Mouse (Mus musculus) MEL (cell line): ENCODE results near the gene P4ha1. TPM values are rescaled to one million over a fixed set of nuclear protein-coding genes. Genes with fewer than 3 reads are reported as not detected.

Source experiments
- DNase-seq: peaks from one replicate; pipeline ENCODE4 v3.0.0; 2011; ENCODE audit warnings: low read depth, low spot score
- H3K27ac ChIP-seq: 2 replicates; pipeline ENCODE4 v1.5.1; 2012; ENCODE audit warnings: low read depth, mild to moderate bottlenecking, control low read depth, low read length, moderate library complexity; ENCODE audit not compliant: control insufficient read depth
- H3K27me3 ChIP-seq, 2 experiments: fragments of 150-350 bp in 1 of 2; sonication (generic) in 1 of 2; 2 replicates each; pipeline ENCODE4 v1.6.1; 2012; ENCODE audit warnings: low read length in 2 of 2, mild to moderate bottlenecking in 2 of 2, improper control_type of control experiment in 1 of 2, moderate library complexity in 1 of 2; ENCODE audit not compliant: insufficient read depth in 2 of 2, control insufficient read depth in 1 of 2
- H3K36me3 ChIP-seq, 2 experiments: 2 replicates each; pipeline ENCODE4 v1.6.1; 2012 to 2014; ENCODE audit warnings: low read length in 2 of 2, improper control_type of control experiment in 1 of 2, inconsistent platforms in 1 of 2, mild to moderate bottlenecking in 1 of 2; ENCODE audit not compliant: insufficient read depth in 2 of 2, control insufficient read depth in 1 of 2
- H3K4me1 ChIP-seq, 2 experiments: fragments of 150-350 bp in 1 of 2; sonication (generic) in 1 of 2; 2 replicates each; pipeline ENCODE4 v1.6.1; 2012; ENCODE audit warnings: low read length in 2 of 2, improper control_type of control experiment in 1 of 2, mild to moderate bottlenecking in 1 of 2; ENCODE audit not compliant: insufficient read depth in 2 of 2, control insufficient read depth in 1 of 2
- H3K4me3 ChIP-seq, 2 experiments: fragments of 150-350 bp in 1 of 2; sonication (generic) in 1 of 2; 2 replicates each; pipeline ENCODE4 v1.5.1; 2012; ENCODE audit warnings: low read depth in 2 of 2, low read length in 2 of 2, mild to moderate bottlenecking in 2 of 2, moderate library complexity in 2 of 2, control low read depth in 1 of 2, improper control_type of control experiment in 1 of 2; ENCODE audit not compliant: control insufficient read depth in 1 of 2, insufficient read depth in 1 of 2
- H3K79me2 ChIP-seq: 2 replicates; pipeline ENCODE4 v1.6.1; 2012; ENCODE audit warnings: mild to moderate bottlenecking, low read length, moderate library complexity; ENCODE audit not compliant: control insufficient read depth, poor library complexity, insufficient read depth
- H3K9ac ChIP-seq: 2 replicates; pipeline ENCODE4 v1.6.1; 2012; ENCODE audit warnings: low read depth, mild to moderate bottlenecking, control low read depth, low read length, moderate library complexity; ENCODE audit not compliant: control insufficient read depth, poor library complexity, severe bottlenecking
- H3K9me3 ChIP-seq: fragments of 150-350 bp; sonication (generic); replicated peaks from 2 replicates; pipeline ENCODE4 v1.6.1; 2012; ENCODE audit warnings: mild to moderate bottlenecking, low read length, improper control_type of control experiment, moderate library complexity; ENCODE audit not compliant: insufficient read depth
- BHLHE40 ChIP-seq: IDR thresholded peaks from 2 replicates; pipeline ENCODE4 v1.6.1; 2012; ENCODE audit warnings: low read depth, mild to moderate bottlenecking, inconsistent platforms, low read length, improper control_type of control experiment, borderline replicate concordance
- CHD2 ChIP-seq: IDR thresholded peaks from 2 replicates; pipeline ENCODE4 v1.6.1; 2011; ENCODE audit warnings: low read length, improper control_type of control experiment
- CTCF ChIP-seq, 3 experiments: IDR thresholded peaks in 2 of 3; conservative IDR thresholded peaks in 1 of 3; 2 replicates each; pipeline ENCODE4 v1.5.1; 2011 to 2012; ENCODE audit warnings: low read length in 3 of 3, low read depth in 2 of 3, mild to moderate bottlenecking in 2 of 3, improper control_type of control experiment in 1 of 3, inconsistent platforms in 1 of 3, mixed read lengths in 1 of 3, moderate library complexity in 1 of 3; ENCODE audit not compliant: control insufficient read depth in 1 of 3, insufficient read depth in 1 of 3, poor library complexity in 1 of 3, severe bottlenecking in 1 of 3
- EP300 ChIP-seq, 2 experiments: IDR thresholded peaks; 2 replicates each; pipeline ENCODE4 v1.6.1; 2011; ENCODE audit warnings: improper control_type of control experiment in 2 of 2, low read length in 2 of 2, low read depth in 1 of 2, mild to moderate bottlenecking in 1 of 2
- ETS1 ChIP-seq: IDR thresholded peaks from 2 replicates; pipeline ENCODE4 v1.6.1; 2012; ENCODE audit warnings: low read depth, mild to moderate bottlenecking, inconsistent platforms, low read length, improper control_type of control experiment, moderate library complexity
- GABPA ChIP-seq: IDR thresholded peaks from 2 replicates; pipeline ENCODE4 v1.6.1; 2012; ENCODE audit warnings: low read depth, mild to moderate bottlenecking, inconsistent platforms, low read length, improper control_type of control experiment, moderate library complexity
- HCFC1 ChIP-seq: IDR thresholded peaks from 2 replicates; pipeline ENCODE4 v1.6.1; 2012; ENCODE audit warnings: low read depth, mild to moderate bottlenecking, inconsistent platforms, low read length, improper control_type of control experiment, moderate library complexity
- JUND ChIP-seq: IDR thresholded peaks from 2 replicates; pipeline ENCODE4 v1.6.1; 2011; ENCODE audit warnings: low read depth, mild to moderate bottlenecking, improper control_type of control experiment, low read length
- KAT2A ChIP-seq: conservative IDR thresholded peaks from 2 replicates; pipeline ENCODE4 v1.6.1; 2012; ENCODE audit warnings: low read depth, low read length, improper control_type of control experiment, inconsistent platforms
- MAFK ChIP-seq: IDR thresholded peaks from 2 replicates; pipeline ENCODE4 v1.6.1; 2011; ENCODE audit warnings: low read depth, mild to moderate bottlenecking, low read length, improper control_type of control experiment, borderline replicate concordance
- MAZ ChIP-seq: IDR thresholded peaks from 2 replicates; pipeline ENCODE4 v1.6.1; 2012; ENCODE audit warnings: low read depth, mild to moderate bottlenecking, inconsistent platforms, low read length, improper control_type of control experiment
- MEF2A ChIP-seq: IDR thresholded peaks from 2 replicates; pipeline ENCODE4 v1.6.1; 2014; ENCODE audit warnings: low read depth, mild to moderate bottlenecking, inconsistent platforms, low read length, improper control_type of control experiment; ENCODE audit not compliant: poor library complexity, insufficient replicate concordance, severe bottlenecking; ENCODE audit errors: extremely low read depth
- MXI1 ChIP-seq: IDR thresholded peaks from 2 replicates; pipeline ENCODE4 v1.6.1; 2011; ENCODE audit warnings: mild to moderate bottlenecking, low read depth, low read length, improper control_type of control experiment
- MYB ChIP-seq: IDR thresholded peaks from 2 replicates; pipeline ENCODE4 v1.6.1; 2011; ENCODE audit warnings: mild to moderate bottlenecking, low read depth, low read length, improper control_type of control experiment
- MYC ChIP-seq: IDR thresholded peaks from 2 replicates; pipeline ENCODE4 v1.6.1; 2011; ENCODE audit warnings: low read depth, mild to moderate bottlenecking, low read length, improper control_type of control experiment, moderate library complexity
- NELFE ChIP-seq: IDR thresholded peaks from 2 replicates; pipeline ENCODE4 v1.6.1; 2011; ENCODE audit warnings: low read depth, low read length, improper control_type of control experiment
- NRF1 ChIP-seq: IDR thresholded peaks from 2 replicates; pipeline ENCODE4 v1.6.1; 2014; ENCODE audit warnings: low read depth, mild to moderate bottlenecking, inconsistent platforms, low read length, improper control_type of control experiment, moderate library complexity; ENCODE audit not compliant: poor library complexity, insufficient read depth, severe bottlenecking
- POLR2AphosphoS5 ChIP-seq: IDR thresholded peaks from 2 replicates; pipeline ENCODE4 v1.6.1; 2012; ENCODE audit warnings: low read depth, borderline replicate concordance, mild to moderate bottlenecking, inconsistent platforms, low read length, moderate library complexity, mixed read lengths
- RAD21 ChIP-seq: IDR thresholded peaks from 2 replicates; pipeline ENCODE4 v1.6.1; 2011; ENCODE audit warnings: mild to moderate bottlenecking, low read depth, low read length, improper control_type of control experiment
- RCOR1 ChIP-seq: IDR thresholded peaks from 2 replicates; pipeline ENCODE4 v1.6.1; 2012; ENCODE audit warnings: low read depth, mild to moderate bottlenecking, inconsistent platforms, low read length, improper control_type of control experiment
- SIN3A ChIP-seq: IDR thresholded peaks from 2 replicates; pipeline ENCODE4 v1.6.1; 2012; ENCODE audit warnings: low read length, improper control_type of control experiment, inconsistent platforms
- SMC3 ChIP-seq: IDR thresholded peaks from 2 replicates; pipeline ENCODE4 v1.6.1; 2011; ENCODE audit warnings: low read depth, low read length, improper control_type of control experiment
- TAL1 ChIP-seq: IDR thresholded peaks from 2 replicates; pipeline ENCODE4 v1.6.1; 2012; ENCODE audit warnings: mild to moderate bottlenecking, inconsistent platforms, low read length, moderate library complexity, mixed read lengths
- TCF12 ChIP-seq: IDR thresholded peaks from 2 replicates; pipeline ENCODE4 v1.6.1; 2014; ENCODE audit warnings: low read depth, mild to moderate bottlenecking, inconsistent platforms, low read length, improper control_type of control experiment, moderate library complexity
- UBTF ChIP-seq: IDR thresholded peaks from 2 replicates; pipeline ENCODE4 v1.6.1; 2012; ENCODE audit warnings: low read depth, mild to moderate bottlenecking, inconsistent platforms, low read length, improper control_type of control experiment, moderate library complexity, borderline replicate concordance; ENCODE audit not compliant: insufficient read depth
- USF1 ChIP-seq: IDR thresholded peaks from 2 replicates; pipeline ENCODE4 v1.6.1; 2014; ENCODE audit warnings: low read depth, mild to moderate bottlenecking, inconsistent platforms, low read length, improper control_type of control experiment, moderate library complexity
- USF2 ChIP-seq, 2 experiments: IDR thresholded peaks; 2 replicates each; pipeline ENCODE4 v1.6.1; 2011 to 2012; ENCODE audit warnings: improper control_type of control experiment in 2 of 2, low read length in 2 of 2, borderline replicate concordance in 1 of 2, inconsistent platforms in 1 of 2, low read depth in 1 of 2, mild to moderate bottlenecking in 1 of 2; ENCODE audit not compliant: insufficient read depth in 1 of 2
- ZC3H11A ChIP-seq: IDR thresholded peaks from 2 replicates; pipeline ENCODE4 v1.6.1; 2012; ENCODE audit warnings: low read depth, mild to moderate bottlenecking, inconsistent platforms, low read length, improper control_type of control experiment
- ZKSCAN1 ChIP-seq: IDR thresholded peaks from 2 replicates; pipeline ENCODE4 v1.6.1; 2012; ENCODE audit warnings: low read depth, mild to moderate bottlenecking, inconsistent platforms, low read length, improper control_type of control experiment, moderate library complexity
- ZMIZ1 ChIP-seq: IDR thresholded peaks from 2 replicates; pipeline ENCODE4 v1.6.1; 2012; ENCODE audit warnings: low read depth, mild to moderate bottlenecking, inconsistent platforms, low read length, improper control_type of control experiment, moderate library complexity
- polyA plus RNA-seq, 2 experiments: library from polyadenylated mRNA; stranded (reverse) in 1 of 2; unstranded in 1 of 2; fragments of >175 nt in 1 of 2; fragments of >200 nt in 1 of 2; gene quantifications; 2 replicates each; pipeline versions ENCODE4 v1.2.1 to v1.2.4; 2012; ENCODE audit warnings: low replicate concordance in 2 of 2, low read depth in 1 of 2; ENCODE audit not compliant: insufficient read length in 2 of 2, insufficient read depth in 1 of 2, missing spikeins in 1 of 2
- total RNA-seq: library from RNA; depleted of rRNA; stranded (reverse); fragments of 300-350 nt; gene quantifications from 2 replicates; pipeline ENCODE4 v1.2.3, GENCODE M21; 2012

P4ha1 gene
- total and polyA plus RNA-seq, 3 experiments: 18.9 to 50.2 TPM; not detected in 1

DNA sequence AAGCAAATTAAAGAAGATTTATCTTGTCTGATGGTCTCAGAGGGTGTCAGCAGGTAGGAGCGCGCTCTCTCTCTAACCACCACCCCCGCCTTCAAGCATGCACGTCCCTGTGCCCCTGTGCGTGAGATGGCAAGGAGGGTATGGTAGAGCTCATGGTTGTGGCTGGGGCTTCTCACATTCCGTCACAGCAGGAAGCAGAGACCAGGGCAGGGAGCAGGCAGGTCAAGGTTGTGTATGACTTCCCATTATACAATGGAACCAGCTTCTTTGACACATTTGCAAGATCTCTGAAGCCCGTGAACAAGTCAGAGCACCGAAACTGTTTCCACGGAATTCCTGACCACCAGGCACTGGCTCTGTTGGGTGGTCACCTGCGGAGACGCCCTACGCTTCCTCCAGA, 87.2 kb downstream of the P4ha1 start:
- Histone ChIP-seq H3K4me3 (no peak overlapping the region), H3K79me2 (no peaks in the 10 kb centered on the region), H3K9me3 (no peaks in the 10 kb centered on the region), H3K36me3 (no peaks in the 10 kb centered on the region), H3K27ac (no peak overlapping the region), H3K9ac (no peak overlapping the region), H3K27me3 (peaks cover 0 to 2% of the 10 kb centered on the region in 2 experiments; a peak in 3 of 4 replicates), H3K4me1 (no peaks in the 10 kb centered on the region)
- TF ChIP-seq JUND (no peak), GABPA (no peak), MYC (no peak), SIN3A (no peak), KAT2A (no peak), EP300 (IDR thresholded peaks at IDR 0.05; ENCODE audit: low read depth in 1 of 2, low read length in 2 of 2) (no peak), USF2 (IDR thresholded peaks at IDR 0.05; ENCODE audit: borderline replicate concordance in 1 of 2, insufficient read depth in 1 of 2, low read depth in 1 of 2, low read length in 2 of 2) (no peak), USF1 (no peak), MAZ (no peak), TAL1 (no peak), ETS1 (no peak), SMC3 (no peak), ZKSCAN1 (no peak), HCFC1 (no peak), MYB (no peak), RAD21 (no peak), MEF2A (no peak), MAFK (no peak), UBTF (no peak), NELFE (no peak)
- no peak for DNase-seq

DNA sequence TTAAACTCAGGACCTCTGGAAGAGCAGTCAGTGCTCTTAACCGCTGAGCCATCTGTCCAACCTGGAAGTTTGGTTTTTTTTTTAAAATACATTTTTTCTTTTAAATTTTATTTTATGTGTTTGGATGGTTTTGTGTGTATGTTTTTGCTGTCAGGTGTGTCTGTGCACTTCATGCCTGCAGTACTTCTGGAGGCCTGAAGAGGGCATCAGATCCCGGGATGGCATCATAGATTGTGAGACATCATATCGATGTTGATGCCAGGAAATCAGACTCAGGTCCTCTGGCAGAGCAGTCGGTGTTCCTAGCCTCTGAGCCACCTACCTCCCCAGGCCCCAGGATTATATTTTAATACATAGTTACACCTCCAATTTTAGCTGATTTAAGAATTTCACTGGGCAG, 90.6 kb downstream of the P4ha1 start:
- Histone ChIP-seq H3K9ac (no peak overlapping the region), H3K4me1 (no peaks in the 10 kb centered on the region), H3K36me3 (no peaks in the 10 kb centered on the region), H3K79me2 (no peaks in the 10 kb centered on the region), H3K4me3 (no peak overlapping the region), H3K27me3 (no peaks in the 10 kb centered on the region; a peak in 2 of 4 replicates), H3K9me3 (no peaks in the 10 kb centered on the region), H3K27ac (no peak overlapping the region)
- DNase-seq: no peak
- 0 out of 2 replicates have a peak, but pooled peaks have one; percentile 5 for TF ChIP-seq ZC3H11A
- no peak for TF ChIP-seq TAL1
- no peak for TF ChIP-seq KAT2A
- no peak for TF ChIP-seq NRF1
- TF ChIP-seq GABPA: no peak
- no peak for TF ChIP-seq BHLHE40
- TF ChIP-seq CTCF (IDR thresholded peaks at IDR 0.05 in 2 of 3, conservative IDR thresholded peaks at IDR 0.05 in 1 of 3; ENCODE audit: control insufficient read depth in 1 of 3, insufficient read depth in 1 of 3, low read depth in 2 of 3, low read length in 3 of 3, poor library complexity in 1 of 3, severe bottlenecking in 1 of 3): peak; percentile 42 to 45 (median 43); a peak in 5 of 6 replicates
- TF ChIP-seq MXI1: no peak
- TF ChIP-seq TCF12: no peak
- TF ChIP-seq CHD2: no peak
- no peak for TF ChIP-seq ZMIZ1
- no peak for TF ChIP-seq USF1
- peak; percentile 50 for TF ChIP-seq SMC3
- TF ChIP-seq ZKSCAN1: no peak
- no peak for TF ChIP-seq EP300 (IDR thresholded peaks at IDR 0.05; ENCODE audit: low read depth in 1 of 2, low read length in 2 of 2)
- no peak for TF ChIP-seq POLR2AphosphoS5
- no peak for TF ChIP-seq MAFK
- TF ChIP-seq MYB: no peak
- no peak for TF ChIP-seq RCOR1
